In genomic region chr7:109837651-109838050, GRCm38 (mm10) we compare ENCODE assay signal across 24 mouse cellular contexts. TPM values are rescaled to one million over a fixed set of nuclear protein-coding genes. Genes with fewer than 3 reads are reported as not detected.
"Had no signal": no experiment of that assay in that cellular context is flagged by ENCODE, and none has a peak within 500 bp of the region (broad histone marks: within the 10 kb centered on the region; RNA-seq: fewer than 3 reads in every experiment).

No protein-coding gene starts in this region.

- H3K27ac ChIP-seq: liver, embryonic 13.5 days; liver, embryonic 15.5 days; lung, embryonic 15.5 days; macrophage; midbrain, embryonic 12.5 days had no signal

- H3K27me3 ChIP-seq: lung, embryonic 15.5 days; neural tube, embryonic 13.5 days had no signal

- ATAC-seq: liver, postnatal 0 days; lung, postnatal 0 days; midbrain, embryonic 16.5 days had no signal

- H3K4me1 ChIP-seq: liver, embryonic 13.5 days; liver, embryonic 15.5 days; megakaryocyte, embryonic 14.5 days had no signal

- H3K36me3 ChIP-seq: liver, embryonic 13.5 days; liver, embryonic 15.5 days; lung, embryonic 15.5 days; midbrain, embryonic 12.5 days; neural tube, embryonic 13.5 days had no signal

- DNase-seq: liver, embryonic 13.5 days; liver, postnatal 0 days; lung, adult 2 months; lung, postnatal 14 days; lung, postnatal 36 days; midbrain, embryonic 14.5 days; right cerebral cortex, adult 18-20 months; right cerebral cortex, postnatal 25 days; right cerebral cortex, postnatal 4 days; spleen, adult 18-20 months; thymus, adult 18-20 months; thymus, postnatal 14 days; thymus, postnatal 36 days had no signal

- H3K4me3 ChIP-seq: liver, embryonic 13.5 days; liver, embryonic 15.5 days; lung, embryonic 15.5 days; megakaryocyte, embryonic 14.5 days; midbrain, embryonic 12.5 days; myocyte; neural tube, embryonic 13.5 days had no signal

- H3K9ac ChIP-seq: liver, embryonic 13.5 days; liver, embryonic 15.5 days; liver, postnatal 0 days; lung, embryonic 15.5 days; midbrain, embryonic 12.5 days; neural tube, embryonic 13.5 days had no signal

- H3K4me2 ChIP-seq: liver, embryonic 11.5 days; liver, embryonic 13.5 days; liver, embryonic 15.5 days; lung, embryonic 15.5 days; midbrain, embryonic 12.5 days; neural tube, embryonic 13.5 days had no signal

- H3K9me3 ChIP-seq: liver, embryonic 13.5 days; liver, embryonic 15.5 days; lung, embryonic 15.5 days; megakaryocyte, embryonic 14.5 days; midbrain, embryonic 12.5 days; neural tube, embryonic 13.5 days had no signal

RNA-seq across cellular contexts. Expression of gene Scube2, which starts 27.8 kb away (rescaled TPM):
- polyA plus RNA-seq: macrophage; myocyte; thymus, postnatal 0 days had no signal

RNA-seq across cellular contexts. Expression of gene Nrip3, which starts 55.8 kb away (rescaled TPM):
- polyA plus RNA-seq: macrophage had no signal
